Mouse (Mus musculus): Measurements from ENCODE around the gene Egfr. TPM values are rescaled to one million over a fixed set of nuclear protein-coding genes. Genes with fewer than 3 reads are reported as not detected.

Gene Egfr
- polyA plus RNA-seq, 1 experiment from 2014 or later = 0.22 TPM

GRCm38 (mm10) chr11:16798136-16798535 lies 46.1 kb downstream of the Egfr start:
- Histone ChIP-seq H3K4me3 (ENCODE audit: inconsistent target) (no peak overlapping the region), H3K27ac (no peak overlapping the region), H3K79me2 (ENCODE audit: inconsistent target) (no peaks in the 10 kb centered on the region), H3K36me3 (ENCODE audit: inconsistent target) (no peaks in the 10 kb centered on the region)

- Histone ChIP-seq H3K27ac (no peak overlapping the region), H3K36me3 (ENCODE audit: inconsistent target) (no peaks in the 10 kb centered on the region), H3K4me3 (ENCODE audit: inconsistent target) (no peak overlapping the region), H3K79me2 (ENCODE audit: inconsistent target) (no peaks in the 10 kb centered on the region)
- whole genome bisulfite sequencing (ENCODE audit: missing documents) = 87% methylated on average over 6 of the region's 6 CpGs
These were observed 48.5 kb downstream of the Egfr start for GRCm38 (mm10) chr11:16800507-16800906.

GRCm38 (mm10) chr11:16802668-16803067 lies 50.7 kb downstream of the Egfr start:
- Histone ChIP-seq H3K36me3 (ENCODE audit: inconsistent target) (no peaks in the 10 kb centered on the region), H3K27ac (no peak overlapping the region), H3K4me3 (ENCODE audit: inconsistent target) (no peak overlapping the region), H3K79me2 (ENCODE audit: inconsistent target) (no peaks in the 10 kb centered on the region)
- WGBS (ENCODE audit: missing documents) = 58% methylated on average over 1 of the region's 1 CpGs

- Histone ChIP-seq H3K79me2 (ENCODE audit: inconsistent target) (no peaks in the 10 kb centered on the region), H3K27ac (no peak overlapping the region), H3K36me3 (ENCODE audit: inconsistent target) (no peaks in the 10 kb centered on the region), H3K4me3 (ENCODE audit: inconsistent target) (no peak overlapping the region)
- WGBS (ENCODE audit: missing documents) = 92% methylated on average over 2 of the region's 2 CpGs
These were observed 52.0 kb downstream of the Egfr start for GRCm38 (mm10) chr11:16804016-16804415.

GRCm38 (mm10) chr11:16805886-16806285 lies 53.9 kb downstream of the Egfr start:
- H3K79me2 ChIP-seq (ENCODE audit: inconsistent target) = no peaks in the 10 kb centered on the region
- 89% methylated on average over 4 of the region's 4 CpGs for WGBS (ENCODE audit: missing documents)
- H3K27ac ChIP-seq = no peak overlapping the region
- no peak overlapping the region for H3K4me3 ChIP-seq (ENCODE audit: inconsistent target)
- no peaks in the 10 kb centered on the region for H3K36me3 ChIP-seq (ENCODE audit: inconsistent target)

- Histone ChIP-seq H3K4me3 (ENCODE audit: inconsistent target) (no peak overlapping the region), H3K27ac (no peak overlapping the region)
These were observed 57.4 kb downstream of the Egfr start for GRCm38 (mm10) chr11:16809161-16809967.

GRCm38 (mm10) chr11:16810086-16810485 lies 58.1 kb downstream of the Egfr start:
- H3K36me3 ChIP-seq (ENCODE audit: inconsistent target) = no peaks in the 10 kb centered on the region
- no peaks in the 10 kb centered on the region for H3K79me2 ChIP-seq (ENCODE audit: inconsistent target)
- H3K4me3 ChIP-seq (ENCODE audit: inconsistent target) = no peak overlapping the region
- H3K27ac ChIP-seq = no peak overlapping the region
- 87% methylated on average over 3 of the region's 3 CpGs for WGBS (ENCODE audit: missing documents)

More at GRCm38 (mm10) chr11:16809161-16809967, 57.4 kb downstream of the Egfr start:
- Histone ChIP-seq H3K36me3 (ENCODE audit: inconsistent target) (no peaks in the 10 kb centered on the region), H3K79me2 (ENCODE audit: inconsistent target) (no peaks in the 10 kb centered on the region)
- 32% methylated on average over 9 of the region's 9 CpGs for WGBS (ENCODE audit: missing documents)

- Histone ChIP-seq H3K27ac (no peak overlapping the region), H3K79me2 (ENCODE audit: inconsistent target) (no peaks in the 10 kb centered on the region), H3K36me3 (ENCODE audit: inconsistent target) (no peaks in the 10 kb centered on the region), H3K4me3 (ENCODE audit: inconsistent target) (no peak overlapping the region)
These were observed 61.3 kb downstream of the Egfr start for GRCm38 (mm10) chr11:16813298-16813697.

- Histone ChIP-seq H3K27ac (no peak overlapping the region), H3K79me2 (ENCODE audit: inconsistent target) (no peaks in the 10 kb centered on the region), H3K4me3 (ENCODE audit: inconsistent target) (no peak overlapping the region), H3K36me3 (ENCODE audit: inconsistent target) (no peaks in the 10 kb centered on the region)
- WGBS (ENCODE audit: missing documents) = 94% methylated on average over 9 of the region's 9 CpGs
These were observed 64.4 kb downstream of the Egfr start for GRCm38 (mm10) chr11:16816414-16816813.

GRCm38 (mm10) chr11:16817336-16818034 lies 65.5 kb downstream of the Egfr start:
- H3K4me3 ChIP-seq (ENCODE audit: inconsistent target) = no peak overlapping the region
- no peaks in the 10 kb centered on the region for H3K36me3 ChIP-seq (ENCODE audit: inconsistent target)
- H3K79me2 ChIP-seq (ENCODE audit: inconsistent target) = no peaks in the 10 kb centered on the region
- WGBS (ENCODE audit: missing documents) = 88% methylated on average over 6 of the region's 6 CpGs
- no peak overlapping the region for H3K27ac ChIP-seq

GRCm38 (mm10) chr11:16819424-16819823 lies 67.4 kb downstream of the Egfr start:
- Histone ChIP-seq H3K4me3 (ENCODE audit: inconsistent target) (no peak overlapping the region), H3K79me2 (ENCODE audit: inconsistent target) (no peaks in the 10 kb centered on the region), H3K27ac (no peak overlapping the region), H3K36me3 (ENCODE audit: inconsistent target) (no peaks in the 10 kb centered on the region)
- WGBS (ENCODE audit: missing documents) = 100% methylated on average over 1 of the region's 1 CpGs

GRCm38 (mm10) chr11:16820138-16820537 lies 68.1 kb downstream of the Egfr start:
- H3K4me3 ChIP-seq (ENCODE audit: inconsistent target) = no peak overlapping the region
- 65% methylated on average over 6 of the region's 6 CpGs for WGBS (ENCODE audit: missing documents)

GRCm38 (mm10) chr11:16821668-16822254 lies 69.8 kb downstream of the Egfr start:
- H3K27ac ChIP-seq = no peak overlapping the region
- WGBS (ENCODE audit: missing documents) = 93% methylated on average over 6 of the region's 6 CpGs
- no peaks in the 10 kb centered on the region for H3K79me2 ChIP-seq (ENCODE audit: inconsistent target)
- no peaks in the 10 kb centered on the region for H3K36me3 ChIP-seq (ENCODE audit: inconsistent target)
- no peak overlapping the region for H3K4me3 ChIP-seq (ENCODE audit: inconsistent target)

More at GRCm38 (mm10) chr11:16820138-16820537, 68.1 kb downstream of the Egfr start:
- H3K79me2 ChIP-seq (ENCODE audit: inconsistent target) = no peaks in the 10 kb centered on the region
- no peaks in the 10 kb centered on the region for H3K36me3 ChIP-seq (ENCODE audit: inconsistent target)
- H3K27ac ChIP-seq = no peak overlapping the region

GRCm38 (mm10) chr11:16823830-16824545 lies 72.0 kb downstream of the Egfr start:
- H3K27ac ChIP-seq = no peak overlapping the region
- 83% methylated on average over 4 of the region's 4 CpGs for whole genome bisulfite sequencing (ENCODE audit: missing documents)
- no peaks in the 10 kb centered on the region for H3K36me3 ChIP-seq (ENCODE audit: inconsistent target)
- no peak overlapping the region for H3K4me3 ChIP-seq (ENCODE audit: inconsistent target)
- H3K79me2 ChIP-seq (ENCODE audit: inconsistent target) = no peaks in the 10 kb centered on the region
